ENCODE assay signal across 19 mouse cellular contexts in genomic region chr16:79718230-79718629, GRCm38 (mm10).
DNase-seq lines count a peak whose midpoint lies in the region; ATAC-seq and TF ChIP-seq lines count a peak whose summit lies in the region.
"Had no signal": no experiment of that assay in that cellular context is flagged by ENCODE, and none has a peak within 500 bp of the region (broad histone marks: within the 10 kb centered on the region; RNA-seq: fewer than 3 reads in every experiment).

No protein-coding gene starts in this region.

- H3K9ac ChIP-seq in hindbrain, postnatal 0 days (replicated peaks; ENCODE audit: low read length) = no peak overlapping the region
- H3K9ac ChIP-seq: heart, embryonic 13.5 days; hindbrain, embryonic 13.5 days; kidney, embryonic 15.5 days; liver, embryonic 12.5 days; midbrain, embryonic 13.5 days; neural tube, embryonic 13.5 days had no signal

- WGBS in hindbrain, postnatal 0 days = 54% methylated on average over 1 of the region's 1 CpGs
- WGBS in hindbrain, embryonic 10.5 days = 86% methylated on average over 1 of the region's 1 CpGs

- TF ChIP-seq CTCF in hindbrain, postnatal 0 days (IDR thresholded peaks at IDR 0.05; ENCODE audit: low read depth) = no peak

- H3K4me3 ChIP-seq in hindbrain, postnatal 0 days (ENCODE audit: low read length) = no peak overlapping the region
- no peak overlapping the region for H3K4me3 ChIP-seq in hindbrain, embryonic 10.5 days
- H3K4me3 ChIP-seq: heart, embryonic 13.5 days; hindbrain, embryonic 13.5 days; kidney, embryonic 15.5 days; liver, embryonic 12.5 days; midbrain, embryonic 13.5 days; neural tube, embryonic 13.5 days had no signal

- DNase-seq in hindbrain, postnatal 0 days (ENCODE audit: low spot score) = peak; percentile 70
- DNase-seq in hindbrain, embryonic 10.5 days (ENCODE audit: low spot score) = no peak
- DNase-seq in cerebellum, adult 18-20 months = peak; percentile 74 to 78
- peak; percentile 80 for DNase-seq in layer of hippocampus, adult 11-12 months (ENCODE audit: low spot score)
- peak; percentile 5 to 11 for DNase-seq in left cerebral cortex, postnatal 36 days (ENCODE audit: low spot score in 2 of 2)
- DNase-seq in neural tube, embryonic 10.5 days (ENCODE audit: extremely low spot score, low spot score) = no peak
- DNase-seq in heart, adult 8-10 months (ENCODE audit: low spot score) = no peak
- DNase-seq: gastrocnemius, postnatal 25 days; lung, postnatal 14 days; retina, postnatal 1 day; thymus, postnatal 36 days had no signal

- no peaks in the 10 kb centered on the region for H3K9me3 ChIP-seq in hindbrain, postnatal 0 days (ENCODE audit: low read length)
- no peaks in the 10 kb centered on the region for H3K9me3 ChIP-seq in hindbrain, embryonic 10.5 days
- H3K9me3 ChIP-seq: heart, embryonic 13.5 days; hindbrain, embryonic 13.5 days; kidney, embryonic 15.5 days; liver, embryonic 12.5 days; midbrain, embryonic 13.5 days; neural tube, embryonic 13.5 days had no signal

- no peaks in the 10 kb centered on the region for H3K27me3 ChIP-seq in hindbrain, postnatal 0 days (ENCODE audit: insufficient read depth, low read length)
- no peaks in the 10 kb centered on the region for H3K27me3 ChIP-seq in hindbrain, embryonic 10.5 days (ENCODE audit: insufficient read depth, poor library complexity, severe bottlenecking)
- H3K27me3 ChIP-seq: heart, embryonic 13.5 days; hindbrain, embryonic 13.5 days; kidney, embryonic 15.5 days; liver, embryonic 12.5 days; midbrain, embryonic 13.5 days; neural tube, embryonic 13.5 days had no signal

- intact Hi-C loops in left cerebral cortex, postnatal 36 days (cut with DNase I) = no loop called here

- H3K27ac ChIP-seq in hindbrain, postnatal 0 days = no peak overlapping the region
- H3K27ac ChIP-seq in hindbrain, embryonic 10.5 days = no peak overlapping the region
- H3K27ac ChIP-seq: heart, embryonic 13.5 days; hindbrain, embryonic 13.5 days; kidney, embryonic 15.5 days; liver, embryonic 12.5 days; midbrain, embryonic 13.5 days; neural tube, embryonic 13.5 days had no signal

- H3K4me1 ChIP-seq in hindbrain, postnatal 0 days (ENCODE audit: insufficient read depth, low read length) = no peaks in the 10 kb centered on the region
- no peaks in the 10 kb centered on the region for H3K4me1 ChIP-seq in hindbrain, embryonic 10.5 days (replicated peaks)
- H3K4me1 ChIP-seq: heart, embryonic 13.5 days; hindbrain, embryonic 13.5 days; kidney, embryonic 15.5 days; liver, embryonic 12.5 days; midbrain, embryonic 13.5 days; neural tube, embryonic 13.5 days had no signal

- no peaks in the 10 kb centered on the region for H3K36me3 ChIP-seq in hindbrain, postnatal 0 days (ENCODE audit: insufficient read depth, low read length)
- H3K36me3 ChIP-seq in hindbrain, embryonic 10.5 days = no peaks in the 10 kb centered on the region
- H3K36me3 ChIP-seq: heart, embryonic 13.5 days; hindbrain, embryonic 13.5 days; kidney, embryonic 15.5 days; liver, embryonic 12.5 days; midbrain, embryonic 13.5 days; neural tube, embryonic 13.5 days had no signal

- H3K4me2 ChIP-seq in hindbrain, postnatal 0 days (ENCODE audit: low read depth, low read length) = no peak overlapping the region
- H3K4me2 ChIP-seq: heart, embryonic 13.5 days; hindbrain, embryonic 13.5 days; kidney, embryonic 15.5 days; liver, embryonic 12.5 days; midbrain, embryonic 13.5 days; neural tube, embryonic 13.5 days had no signal

- peak; percentile 59; the same call in 1 of the 2 replicates for ATAC-seq in hindbrain, postnatal 0 days
- ATAC-seq in inflammation-experienced regulatory T-cells, adult 6 months = no peak
- ATAC-seq: activated CD4-positive, CD25-positive, alpha-beta regulatory T cell, adult 4 months; liver, embryonic 12.5 days; midbrain, embryonic 13.5 days had no signal

Comparison
In these comparisons a context has a peak if more than half of its experiments do, and no peak if none do; other contexts are left out.
1. DNase-seq: peak in hindbrain, postnatal 0 days (single experiment), cerebellum, adult 18-20 months (2 of 2), layer of hippocampus, adult 11-12 months (single experiment) and left cerebral cortex, postnatal 36 days (2 of 2); none in hindbrain, embryonic 10.5 days (single experiment), neural tube, embryonic 10.5 days (single experiment) and heart, adult 8-10 months (single experiment).